Mouse (Mus musculus) kidney, postnatal 0 days (tissue): Measurements from ENCODE around the gene H2-Oa. TPM values are rescaled to one million over a fixed set of nuclear protein-coding genes. Genes with fewer than 3 reads are reported as not detected.

Source experiments
- ATAC-seq: fragments of 200-750 bp; cut with Nextera tagmentation; replicated peaks from 2 replicates; pipeline ENCODE4 v1.8.0; 2017; ENCODE audit warnings: low read depth, moderate number of reproducible peaks, moderate TSS enrichment, moderate library complexity; ENCODE audit not compliant: low FRiP score
- DNase-seq: peaks from one replicate; pipeline ENCODE4 v3.0.0-alpha.2; 2016; ENCODE audit warnings: low spot score
- H3K27ac ChIP-seq: fragments of 300-500 bp; sonication (generic); 2 replicates; pipeline ENCODE4 v1.5.1; 2014; ENCODE audit warnings: mild to moderate bottlenecking
- H3K27me3 ChIP-seq: fragments of 300-500 bp; sonication (generic); 2 replicates; pipeline ENCODE4 v1.6.1; 2014; ENCODE audit warnings: low read length, mixed read lengths; ENCODE audit not compliant: insufficient read depth
- H3K36me3 ChIP-seq: fragments of 300-500 bp; sonication (generic); 2 replicates; pipeline ENCODE4 v1.6.1; 2014; ENCODE audit warnings: low read length, mixed read lengths; ENCODE audit not compliant: insufficient read depth
- H3K4me1 ChIP-seq: fragments of 300-500 bp; sonication (generic); replicated peaks from 2 replicates; pipeline ENCODE4 v1.6.1; 2014; ENCODE audit warnings: antibody characterized with exemption, low read length, mixed read lengths; ENCODE audit not compliant: insufficient read depth
- H3K4me2 ChIP-seq: fragments of 300-500 bp; sonication (generic); 2 replicates; pipeline ENCODE4 v1.6.1; 2014; ENCODE audit warnings: mild to moderate bottlenecking, low read length, moderate library complexity, mixed read lengths
- H3K4me3 ChIP-seq: fragments of 300-500 bp; sonication (generic); replicated peaks from 2 replicates; pipeline ENCODE4 v1.5.1; 2014; ENCODE audit warnings: low read depth, low read length
- H3K9ac ChIP-seq: fragments of 300-500 bp; sonication (generic); 2 replicates; pipeline ENCODE4 v1.6.1; 2014; ENCODE audit warnings: low read depth, low read length
- H3K9me3 ChIP-seq: fragments of 300-500 bp; sonication (generic); replicated peaks from 2 replicates; pipeline ENCODE4 v1.6.1; 2016; ENCODE audit warnings: low read length, inconsistent platforms, mixed read lengths
- CTCF ChIP-seq: IDR thresholded peaks from 2 replicates; pipeline ENCODE4 v1.5.1; 2016; ENCODE audit warnings: antibody characterized with exemption, low read depth, mild to moderate bottlenecking, moderate library complexity
- WGBS: fragments of 180-500 bp; shearing (Covaris S2); extraction: QIAGEN DNeasy Blood & Tissue Kit; methylation state at CpG from one replicate; pipeline ENCODE4 v1.1.7; 2014; 5-methylcytosine and 5-hydroxymethylcytosine counted together
- polyA plus RNA-seq: library from polyadenylated mRNA; unstranded; fragments of >200 nt; fragmentation: Nextera tagmentation; extraction: Ambion mirVana; gene quantifications from 2 replicates; pipeline ENCODE4 v1.2.1, GENCODE M21; 2015

Gene H2-Oa
- polyA plus RNA-seq, 1 experiment from 2014 or later = 0.95 TPM

DNA sequence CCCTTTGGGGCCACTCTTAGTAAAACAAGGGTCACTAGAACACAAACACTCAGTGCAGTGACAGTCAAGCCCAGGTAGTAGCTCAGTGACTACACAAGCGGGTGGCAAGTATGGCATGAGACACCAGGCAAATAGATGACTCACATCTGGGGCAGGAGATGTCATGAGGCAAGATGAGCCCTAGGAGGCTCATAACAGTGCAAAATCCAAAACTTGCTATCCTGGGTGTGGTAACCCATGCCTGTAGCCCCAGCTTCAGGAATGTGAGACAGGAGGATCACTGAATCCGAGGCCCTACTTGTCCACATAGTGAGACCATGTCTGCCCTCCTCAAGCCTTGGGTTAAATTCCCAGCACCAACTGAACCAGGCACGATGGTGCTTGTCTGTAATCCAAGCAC lies 42.3 kb downstream of the H2-Oa start:
- no peaks in the 10 kb centered on the region for H3K27me3 ChIP-seq
- H3K9ac ChIP-seq = no peak overlapping the region
- no peak for DNase-seq
- H3K36me3 ChIP-seq = no peaks in the 10 kb centered on the region
- 0 out of 2 replicates have a peak, but pooled peaks cover 5% of the 10 kb centered on the region for H3K4me1 ChIP-seq
- no peak for TF ChIP-seq CTCF
- H3K27ac ChIP-seq = no peak overlapping the region
- ATAC-seq = no peak
- no peak overlapping the region for H3K4me3 ChIP-seq
- 76% methylated on average over 3 of the region's 3 CpGs for WGBS
- H3K4me2 ChIP-seq = no peak overlapping the region
- H3K9me3 ChIP-seq = no peaks in the 10 kb centered on the region

DNA sequence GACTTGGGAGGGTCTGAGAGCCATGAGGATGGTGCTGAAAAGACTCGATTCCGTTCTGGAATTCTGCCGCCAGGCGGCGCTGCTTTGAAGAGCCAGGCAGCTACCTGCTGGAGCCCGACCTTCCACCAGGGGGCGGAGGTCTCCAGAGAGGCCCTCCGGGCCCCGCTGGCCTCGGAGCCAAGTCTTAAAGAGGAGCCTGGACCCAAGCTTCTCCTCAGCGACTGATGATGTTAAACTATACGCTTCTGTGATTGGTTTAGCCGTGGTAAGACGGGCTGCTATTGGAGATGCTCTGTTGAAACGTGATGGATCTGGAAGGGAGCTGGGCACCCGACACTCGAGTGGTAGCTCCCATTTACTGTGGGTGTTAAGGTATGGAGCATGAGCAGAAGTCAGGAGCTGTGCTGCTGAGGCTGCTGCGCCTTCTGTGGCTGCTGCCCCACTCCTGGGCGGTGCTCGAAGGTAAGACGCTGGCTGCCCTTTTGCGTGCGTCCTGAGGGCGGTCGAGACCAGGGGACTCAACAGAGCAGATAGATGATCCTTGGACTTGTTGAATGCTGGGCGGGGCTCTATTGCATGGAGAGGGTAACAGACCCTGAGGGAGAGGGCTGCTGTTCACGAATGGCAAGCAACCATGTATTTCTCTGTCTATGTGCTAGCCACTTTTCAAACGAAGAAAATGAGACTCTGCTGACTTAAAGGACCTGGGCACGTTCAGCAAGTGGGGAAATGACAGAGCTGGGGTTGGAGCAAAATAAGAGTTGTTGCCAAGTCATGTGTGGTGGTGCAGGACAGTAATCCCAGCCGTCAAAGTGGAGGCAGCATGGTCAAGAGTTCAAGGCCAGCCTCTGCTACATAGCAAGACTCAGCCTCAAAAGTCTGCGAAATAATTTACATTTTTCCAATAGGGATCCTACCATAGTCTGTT lies 43.4 kb downstream of the H2-Oa start:
- DNase-seq = peak; percentile 99
- peak overlapping the region; percentile 38 for H3K4me3 ChIP-seq
- H3K9me3 ChIP-seq = no peaks in the 10 kb centered on the region
- peak overlapping the region; percentile 80 for H3K4me2 ChIP-seq
- no peak overlapping the region for H3K27ac ChIP-seq
- H3K36me3 ChIP-seq = no peaks in the 10 kb centered on the region
- ATAC-seq = peak; percentile 97
- H3K27me3 ChIP-seq = no peaks in the 10 kb centered on the region
- H3K9ac ChIP-seq = no peak overlapping the region; the same call in 1 of the 2 replicates
- WGBS = 6% methylated on average over 31 of the region's 31 CpGs
- H3K4me1 ChIP-seq = 0 out of 2 replicates have a peak, but pooled peaks cover 7% of the 10 kb centered on the region
- TF ChIP-seq CTCF = peak; percentile 100

DNA sequence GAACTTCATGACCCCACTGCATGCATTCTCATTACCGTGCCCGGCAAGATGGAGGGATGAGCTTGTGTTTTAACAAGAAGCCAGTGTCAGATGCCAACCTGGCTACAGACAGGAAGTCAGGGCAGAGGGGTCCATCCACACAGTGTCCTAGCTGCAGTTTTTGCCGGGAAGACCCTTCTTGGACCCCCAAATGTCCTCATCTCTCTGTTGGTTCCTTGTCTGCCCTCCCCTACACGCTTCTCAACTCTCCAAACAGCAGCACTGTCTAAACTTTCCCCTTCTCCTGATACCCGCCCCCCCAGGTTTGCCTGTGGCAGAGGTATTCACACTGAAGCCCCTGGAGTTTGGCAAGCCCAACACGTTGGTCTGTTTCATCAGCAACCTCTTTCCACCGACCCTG lies 45.5 kb downstream of the H2-Oa start:
- Histone ChIP-seq H3K4me3 (no peak overlapping the region), H3K9me3 (no peaks in the 10 kb centered on the region), H3K4me2 (no peak overlapping the region), H3K9ac (no peak overlapping the region), H3K27me3 (no peaks in the 10 kb centered on the region), H3K27ac (no peak overlapping the region), H3K36me3 (no peaks in the 10 kb centered on the region), H3K4me1 (0 out of 2 replicates have a peak, but pooled peaks cover 8% of the 10 kb centered on the region)
- ATAC-seq (no peak), DNase-seq (no peak)
- 67% methylated on average over 7 of the region's 7 CpGs for WGBS
- no peak for TF ChIP-seq CTCF

GRCm38 (mm10) chr17:34138655-34139054 lies 46.5 kb downstream of the H2-Oa start:
- 83% methylated on average over 7 of the region's 7 CpGs for WGBS
- Histone ChIP-seq H3K4me2 (peak overlapping the region; percentile 69), H3K9ac (no peak overlapping the region; the same call in 1 of the 2 replicates), H3K27ac (no peak overlapping the region), H3K27me3 (no peaks in the 10 kb centered on the region), H3K4me1 (0 out of 2 replicates have a peak, but pooled peaks cover 14% of the 10 kb centered on the region), H3K9me3 (no peaks in the 10 kb centered on the region), H3K36me3 (no peaks in the 10 kb centered on the region), H3K4me3 (no peak overlapping the region)
- ATAC-seq (no peak), DNase-seq (no peak)
- no peak for TF ChIP-seq CTCF

DNA sequence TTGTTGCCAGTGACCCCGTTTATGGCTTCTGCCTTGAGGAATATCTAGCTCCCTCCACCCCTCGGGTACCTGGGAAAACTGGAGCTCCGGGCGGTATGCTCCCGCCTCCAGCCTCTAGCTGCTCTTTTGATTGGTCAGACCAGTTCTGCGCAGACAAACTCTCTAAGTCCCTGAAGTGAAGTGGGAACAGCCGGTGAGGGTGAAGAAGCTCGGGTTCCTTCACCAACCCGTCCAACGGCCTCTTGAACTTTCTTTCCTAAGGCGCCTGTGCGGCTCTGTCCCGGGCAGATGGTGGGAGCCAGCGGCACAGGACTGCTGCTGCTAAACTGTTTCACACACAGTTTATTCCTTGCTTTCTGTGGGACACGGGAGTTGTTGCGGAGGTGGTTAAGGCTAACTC lies 47.3 kb downstream of the H2-Oa start:
- TF ChIP-seq CTCF = no peak
- WGBS = 1% methylated on average over 16 of the region's 16 CpGs
- Histone ChIP-seq H3K27ac (no peak overlapping the region), H3K36me3 (no peaks in the 10 kb centered on the region), H3K4me2 (peak overlapping the region; percentile 69), H3K27me3 (no peaks in the 10 kb centered on the region), H3K4me3 (peak overlapping the region; percentile 25), H3K4me1 (0 out of 2 replicates have a peak, but pooled peaks cover 14% of the 10 kb centered on the region), H3K9ac (peak overlapping the region; percentile 40; the same call in 1 of the 2 replicates), H3K9me3 (no peaks in the 10 kb centered on the region)
- peak; percentile 65 for DNase-seq
- ATAC-seq = no peak

- 8% methylated on average over 5 of the region's 5 CpGs for WGBS
- Histone ChIP-seq H3K27ac (no peak overlapping the region), H3K9ac (no peak overlapping the region), H3K4me2 (no peak overlapping the region), H3K4me3 (peak overlapping the region; percentile 25; the same call in 1 of the 2 replicates), H3K9me3 (no peaks in the 10 kb centered on the region), H3K36me3 (no peaks in the 10 kb centered on the region), H3K27me3 (no peaks in the 10 kb centered on the region), H3K4me1 (0 out of 2 replicates have a peak, but pooled peaks cover 14% of the 10 kb centered on the region)
- TF ChIP-seq CTCF = no peak
- DNase-seq (no peak), ATAC-seq (no peak)
Observed at GRCm38 (mm10) chr17:34140240-34140639, 48.1 kb downstream of the H2-Oa start.
